Mouse (Mus musculus): ENCODE results near the gene Uggt2. TPM values are rescaled to one million over a fixed set of nuclear protein-coding genes. Genes with fewer than 3 reads are reported as not detected.

Gene Uggt2
- total RNA-seq, 2 experiments from 2014 or later: 27.4 to 31.3 TPM

DNA sequence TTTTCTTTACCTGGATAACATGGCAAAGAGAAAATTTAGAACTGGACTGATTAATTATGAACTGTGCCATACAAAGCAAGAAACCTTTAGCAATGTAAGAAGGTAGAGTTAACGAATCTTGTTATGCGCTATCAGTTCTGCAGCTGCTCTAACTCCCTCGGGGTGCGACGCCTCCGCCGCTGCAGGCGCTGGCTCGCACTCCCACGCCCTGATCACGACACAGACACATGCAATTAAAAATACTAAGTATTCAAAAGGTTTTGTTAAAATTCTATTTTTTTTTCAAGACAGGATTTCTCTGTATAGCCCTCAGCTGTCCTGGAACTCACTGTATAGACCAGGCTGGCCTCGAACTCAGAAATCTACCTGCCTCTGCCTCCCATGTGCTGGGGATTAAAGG, 85.7 kb downstream of the Uggt2 start:
- DNase-seq (ENCODE audit: low spot score in 2 of 2): peak in 1 of 2 experiments; percentile 36
- Histone ChIP-seq H3K27ac (peak overlapping the region; percentile 86), H3K4me3 (peak overlapping the region; percentile 41)
- TF ChIP-seq CTCF (conservative IDR thresholded peaks at IDR 0.05): no peak

DNA sequence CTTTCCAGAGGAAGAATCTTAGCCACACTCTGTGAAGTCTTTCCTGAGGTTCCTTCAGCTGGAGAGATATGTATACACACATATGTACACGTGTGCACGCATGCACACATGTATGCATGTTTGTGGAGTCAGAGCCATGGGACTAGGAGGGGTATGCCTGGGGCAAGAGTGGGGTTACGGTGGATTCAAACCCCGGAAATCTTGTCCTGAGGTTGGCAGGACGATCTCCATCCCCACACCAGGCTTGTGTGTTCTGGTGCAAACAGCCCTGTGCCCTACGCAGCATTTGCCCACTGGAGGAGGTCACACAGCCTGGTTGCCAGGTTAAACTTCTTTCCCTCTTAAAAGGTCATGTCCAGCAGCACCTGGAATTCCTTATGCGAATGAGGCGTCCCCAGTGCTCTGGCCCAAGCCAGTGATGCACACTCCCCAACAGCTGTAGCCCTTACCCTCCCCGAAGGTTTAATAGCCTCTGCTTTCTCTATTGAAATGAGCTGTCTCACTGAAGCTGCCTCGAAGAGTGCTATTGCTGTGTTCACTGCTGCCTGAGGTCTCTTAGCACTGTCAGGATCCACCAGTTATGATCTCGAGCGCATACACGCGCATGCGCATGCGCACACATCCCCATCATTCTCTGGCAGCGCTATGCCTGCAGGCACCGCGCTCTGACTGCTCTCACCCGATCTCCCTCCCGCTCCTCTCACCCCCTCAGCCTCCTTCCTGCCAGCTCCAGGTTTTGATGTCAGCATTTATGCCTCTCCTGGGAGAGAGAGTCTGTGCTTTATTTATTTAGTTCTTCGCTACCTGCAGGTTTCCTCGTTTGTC, 86.4 kb downstream of the Uggt2 start:
- DNase-seq (ENCODE audit: low spot score in 2 of 2): peak; percentile 62 to 75
- peak; percentile 52 for TF ChIP-seq CTCF (conservative IDR thresholded peaks at IDR 0.05)
- H3K4me3 ChIP-seq: peak overlapping the region; percentile 41
- H3K27ac ChIP-seq: peak overlapping the region; percentile 86

DNA sequence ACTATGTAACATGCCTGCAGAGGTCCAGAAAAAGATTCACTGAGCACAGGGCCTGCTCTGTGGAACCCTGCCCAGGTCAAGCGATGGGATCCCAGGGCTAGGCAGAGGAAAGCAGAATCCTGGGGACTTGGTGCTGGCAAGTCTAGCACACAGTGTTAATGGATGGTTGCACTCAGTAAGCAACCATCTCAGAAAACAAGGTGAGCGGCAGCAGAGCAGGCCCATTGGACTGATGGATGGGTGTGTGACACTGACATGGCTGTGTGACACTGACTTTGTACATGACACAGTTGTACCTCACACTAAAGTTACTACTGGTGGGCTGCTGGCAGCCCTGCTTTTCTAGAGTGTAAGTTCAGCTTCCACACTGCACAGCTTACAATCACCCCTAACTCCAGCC, 89.7 kb downstream of the Uggt2 start:
- no peak for DNase-seq (ENCODE audit: low spot score in 2 of 2)

DNA sequence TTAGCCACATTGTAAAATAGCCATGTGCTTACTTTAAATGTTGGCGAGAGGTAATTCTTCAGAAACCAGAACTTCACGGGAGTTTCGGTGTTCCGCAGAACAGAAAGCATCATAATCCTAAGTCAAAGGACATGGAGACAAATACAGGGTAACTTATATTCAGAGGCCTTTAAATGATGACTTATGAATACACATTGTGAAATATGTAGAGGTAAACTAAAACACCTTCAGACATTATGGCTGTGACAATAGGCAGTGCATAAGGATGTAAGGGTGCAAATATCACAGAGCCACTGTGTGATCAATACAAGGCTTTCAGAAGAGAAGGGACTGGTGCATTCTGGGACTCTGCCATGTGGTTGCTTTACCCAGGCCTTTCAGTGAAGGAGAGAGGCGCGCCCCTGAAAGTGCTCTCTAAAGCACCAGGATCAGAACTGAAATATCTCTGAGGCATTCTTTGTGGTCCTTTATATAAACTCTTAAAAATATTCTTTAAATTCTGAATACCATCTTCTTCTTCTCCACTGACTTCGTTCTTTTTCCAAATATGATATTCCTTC, 91.1 kb downstream of the Uggt2 start:
- DNase-seq (ENCODE audit: low spot score in 2 of 2): no peak
- TF ChIP-seq CTCF (conservative IDR thresholded peaks at IDR 0.05): no peak
- Histone ChIP-seq H3K4me3 (peak overlapping the region; percentile 70), H3K27ac (peak overlapping the region; percentile 85)

More for the DNA sequence above, 89.7 kb downstream of the Uggt2 start:
- no peak overlapping the region for H3K4me3 ChIP-seq
- no peak for TF ChIP-seq CTCF (conservative IDR thresholded peaks at IDR 0.05)
- no peak overlapping the region for H3K27ac ChIP-seq

DNA sequence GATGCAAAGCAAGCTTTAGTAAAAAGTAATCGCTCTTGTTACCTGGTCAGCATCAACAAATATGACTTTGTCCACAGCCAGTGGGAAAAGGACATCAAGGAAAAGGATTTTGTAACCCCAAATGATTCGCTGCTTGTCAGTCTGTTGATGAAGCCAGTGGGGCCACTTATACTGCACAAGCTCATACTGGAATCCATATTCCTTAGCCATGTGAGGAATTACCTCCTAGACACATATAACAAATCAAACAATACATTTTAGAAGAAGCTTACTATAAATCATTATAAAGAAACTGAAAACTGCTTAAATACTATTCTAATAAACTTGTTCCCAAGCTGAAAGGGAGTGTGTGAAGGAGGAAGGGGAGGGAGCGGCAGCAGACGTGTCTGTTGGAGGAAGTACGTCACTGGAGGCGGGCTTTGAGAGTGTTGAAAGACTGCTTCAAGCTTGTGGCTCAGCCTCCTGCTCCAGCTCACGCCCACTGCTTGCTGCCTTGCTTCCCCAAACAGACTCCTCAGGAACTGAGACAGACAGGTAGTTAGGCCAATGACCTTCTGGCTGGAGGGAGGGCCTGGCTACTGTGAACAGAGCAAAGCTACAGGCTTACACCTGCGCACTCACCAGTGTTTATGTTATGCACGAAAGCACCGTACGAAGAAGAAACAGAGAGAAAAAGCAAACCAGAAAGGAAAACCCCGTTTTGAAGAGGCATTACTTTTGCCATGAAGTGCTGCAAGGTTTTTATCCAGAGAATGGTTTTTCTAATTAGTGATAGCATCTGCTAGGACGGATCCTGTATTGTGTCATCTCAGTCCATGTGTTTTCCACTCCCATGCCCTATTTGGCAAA, 91.9 kb downstream of the Uggt2 start:
- peak overlapping the region; percentile 85 for H3K27ac ChIP-seq
- DNase-seq (ENCODE audit: low spot score in 2 of 2): peak; percentile 97
- no peak for TF ChIP-seq CTCF (conservative IDR thresholded peaks at IDR 0.05)
- H3K4me3 ChIP-seq: peak overlapping the region; percentile 70

DNA sequence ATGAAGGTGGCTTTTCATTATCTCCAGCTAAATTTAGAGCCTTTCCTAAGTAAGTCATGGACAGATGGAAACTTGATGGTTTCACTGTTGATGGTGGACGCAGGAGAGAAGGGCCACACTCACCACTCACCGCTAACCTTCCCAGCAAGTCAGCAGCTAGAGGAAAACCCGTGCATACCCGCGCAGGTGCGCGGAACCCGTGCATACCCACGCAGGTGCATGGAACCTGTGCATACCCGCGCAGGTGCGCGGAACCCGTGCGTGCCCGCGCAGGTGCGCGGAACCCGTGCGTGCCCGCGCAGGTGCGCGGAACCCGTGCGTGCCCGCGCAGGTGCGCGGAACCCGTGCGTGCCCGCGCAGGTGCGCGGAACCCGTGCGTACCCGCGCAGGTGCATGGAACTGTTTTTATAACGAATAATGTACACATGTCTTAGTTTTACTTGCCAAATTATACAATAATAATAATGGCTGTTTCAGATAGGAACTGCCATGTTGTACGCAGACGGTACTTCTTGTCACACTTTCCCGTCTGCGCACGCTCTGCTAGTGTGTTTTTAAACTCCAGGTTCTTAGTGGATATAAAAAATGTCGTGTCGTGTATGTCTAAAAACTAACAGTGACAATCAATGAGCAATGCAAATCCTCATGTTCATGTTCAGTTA, 92.7 kb downstream of the Uggt2 start:
- Histone ChIP-seq H3K27ac (peak overlapping the region; percentile 85), H3K4me3 (peak overlapping the region; percentile 70)
- DNase-seq (ENCODE audit: low spot score in 2 of 2): no peak
- no peak for TF ChIP-seq CTCF (conservative IDR thresholded peaks at IDR 0.05)

DNA sequence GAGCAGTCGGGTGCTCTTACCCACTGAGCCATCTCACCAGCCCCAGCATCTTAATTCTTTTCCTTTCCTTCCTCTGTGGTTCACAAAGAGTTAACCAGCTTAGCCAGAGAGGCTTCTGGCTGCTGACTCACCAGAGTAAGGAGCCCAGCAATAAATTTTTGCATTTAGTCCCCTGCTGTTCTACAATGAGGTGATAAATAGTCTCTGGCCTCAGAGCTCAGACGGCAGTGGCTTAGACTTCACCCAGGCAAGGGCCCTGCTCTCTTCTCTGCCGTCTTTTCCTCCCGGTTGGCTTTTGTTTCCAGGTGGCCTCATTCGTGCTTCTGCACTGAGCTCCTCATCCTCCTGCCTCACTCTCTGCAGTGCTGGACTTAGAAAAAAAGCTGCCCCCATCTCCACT, 93.4 kb downstream of the Uggt2 start:
- no peak for DNase-seq (ENCODE audit: low spot score in 2 of 2)
- peak overlapping the region; percentile 70; the same call in 1 of the 2 replicates for H3K4me3 ChIP-seq
- TF ChIP-seq CTCF (conservative IDR thresholded peaks at IDR 0.05): 0 out of 2 replicates have a peak, but pooled peaks have one; percentile 8
- H3K27ac ChIP-seq: peak overlapping the region; percentile 85

DNA sequence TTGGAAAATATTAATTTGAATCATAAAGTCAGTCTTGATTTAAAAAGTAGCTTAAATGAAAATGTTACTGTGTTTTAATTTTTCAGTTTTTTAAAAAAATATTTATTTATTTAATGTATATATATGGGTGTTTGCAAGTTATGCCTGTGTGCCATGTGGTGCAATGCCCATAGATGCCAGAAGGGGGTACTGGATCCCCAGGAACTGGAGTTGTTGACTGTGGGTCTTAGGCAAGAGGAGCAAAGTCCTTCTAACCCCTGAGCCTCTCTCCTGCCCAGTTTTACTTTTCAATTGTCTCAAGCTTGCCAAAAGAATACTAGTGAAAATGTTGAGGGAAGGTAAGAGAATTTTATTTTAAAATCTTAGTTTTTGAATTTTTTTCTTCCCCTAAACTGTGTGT, 95.9 kb downstream of the Uggt2 start:
- TF ChIP-seq CTCF (conservative IDR thresholded peaks at IDR 0.05): peak; percentile 79
- Histone ChIP-seq H3K27ac (no peak overlapping the region), H3K4me3 (no peak overlapping the region)
- DNase-seq (ENCODE audit: low spot score in 2 of 2): peak in 1 of 2 experiments; percentile 38

DNA sequence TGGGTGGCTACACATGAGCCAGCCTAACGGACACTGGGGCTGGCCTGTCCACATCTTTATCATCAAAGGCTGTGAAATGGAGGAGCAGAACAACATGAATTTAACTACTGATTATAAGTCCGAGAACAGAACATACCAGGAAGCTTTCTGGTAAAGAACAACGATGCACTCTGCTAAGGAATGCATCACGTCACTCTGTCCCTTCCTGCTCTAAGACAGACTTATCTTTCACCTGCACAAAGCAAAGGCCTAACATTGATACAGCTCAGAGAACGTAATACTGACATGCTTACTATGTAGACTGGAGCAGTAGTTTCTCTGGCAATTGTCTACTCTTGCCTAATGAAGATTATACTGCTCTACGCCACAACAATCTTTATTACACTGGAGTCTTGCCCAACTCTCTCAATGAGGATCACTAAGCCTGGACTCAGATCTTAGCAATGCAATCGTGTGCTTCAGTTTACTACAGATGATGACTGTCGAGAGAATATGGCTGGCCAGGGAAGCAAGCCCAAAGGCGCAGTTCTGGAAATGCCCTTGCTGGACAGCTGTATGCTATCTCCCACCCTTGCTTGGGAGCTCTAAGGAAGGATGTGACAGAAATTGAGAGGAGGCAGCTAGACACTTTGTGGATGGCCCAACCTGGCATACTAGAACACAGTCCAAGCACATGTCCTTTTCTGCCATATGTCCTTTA, 103.9 kb downstream of the Uggt2 start:
- no peak for TF ChIP-seq CTCF (conservative IDR thresholded peaks at IDR 0.05)
- Histone ChIP-seq H3K27ac (no peak overlapping the region), H3K4me3 (no peak overlapping the region)
- DNase-seq (ENCODE audit: low spot score in 2 of 2): no peak

DNA sequence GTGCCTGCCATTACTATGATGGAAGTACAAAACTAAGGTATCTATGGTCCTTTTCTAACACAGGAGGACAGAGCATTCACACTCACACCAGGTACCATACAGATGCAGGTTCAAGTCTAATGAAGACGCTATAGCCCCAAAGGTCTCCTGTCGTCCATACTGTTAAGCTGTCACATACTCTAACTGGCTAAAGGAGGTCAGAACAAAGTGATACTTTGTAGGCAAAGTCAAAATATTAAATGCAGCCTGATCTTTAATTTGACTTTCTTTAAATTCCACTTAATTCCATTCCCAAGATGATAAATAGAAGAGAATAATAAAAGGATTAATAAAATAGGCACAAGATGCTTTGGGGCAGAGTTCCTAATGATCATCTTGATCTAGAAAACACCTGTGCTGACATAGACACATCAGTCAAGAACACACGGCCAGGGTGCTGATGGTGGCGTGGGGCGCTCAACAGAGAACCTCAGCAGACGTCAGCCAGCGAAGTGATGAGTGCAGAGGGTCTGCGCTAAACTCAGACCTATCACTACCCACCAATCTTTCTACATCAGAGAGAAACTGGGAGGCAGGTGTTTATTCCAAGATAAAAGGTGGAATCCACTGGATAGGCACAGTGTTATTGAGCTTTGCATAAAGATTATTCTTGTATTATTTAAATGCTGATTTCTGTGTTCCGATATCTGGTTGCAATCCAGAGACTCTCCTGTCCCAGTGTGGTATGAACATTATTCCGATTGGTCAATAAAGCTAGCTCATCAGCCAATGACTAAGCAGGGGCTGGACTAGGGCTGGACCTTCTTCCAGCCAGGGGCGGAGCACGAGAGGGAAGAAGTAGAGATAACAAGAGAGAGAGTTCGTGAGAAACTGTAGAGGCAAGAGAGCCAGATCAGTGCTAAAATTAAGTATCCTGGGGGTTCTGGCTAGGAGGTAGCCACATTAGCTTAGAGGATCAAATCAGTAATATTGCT, 111.4 kb downstream of the Uggt2 start:
- Histone ChIP-seq H3K4me3 (no peak overlapping the region), H3K27ac (no peak overlapping the region)
- no peak for DNase-seq (ENCODE audit: low spot score in 2 of 2)
- TF ChIP-seq CTCF (conservative IDR thresholded peaks at IDR 0.05): no peak
